Mouse (Mus musculus) neutrophil, adult 83 days (primary cell): ENCODE measurements around the gene Ccdc8. TPM values are rescaled to one million over a fixed set of nuclear protein-coding genes. Genes with fewer than 3 reads are reported as not detected.

Experiments
- total RNA-seq, 2 experiments: library from RNA; stranded (reverse); gene quantifications; one replicate each; pipeline ENCODE4 v1.2.4; 2023

Ccdc8 gene
- total RNA-seq = under 1 TPM; 0.09 to 0.18 TPM

DNA sequence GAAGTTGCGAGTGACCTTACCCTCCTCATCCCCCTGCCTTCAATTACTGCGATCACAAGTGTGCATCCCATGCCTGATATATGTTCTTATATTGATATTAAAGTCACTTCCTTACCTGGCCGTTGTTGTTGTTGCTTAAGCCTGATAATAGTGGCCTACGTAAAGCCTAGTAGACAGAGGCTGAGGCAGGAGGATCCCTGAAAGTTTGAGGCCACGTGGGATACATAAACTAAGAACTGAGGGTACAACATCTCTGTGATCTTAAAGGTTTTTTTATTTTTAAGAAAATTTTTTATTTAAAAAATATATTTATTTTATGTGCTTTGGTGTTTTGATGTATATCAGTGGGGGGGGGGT is at the start of gene Ccdc8:
TSS of gene Ccdc8 (plus strand) at position 258 of the 357 bp plus-strand sequence.

DNA sequence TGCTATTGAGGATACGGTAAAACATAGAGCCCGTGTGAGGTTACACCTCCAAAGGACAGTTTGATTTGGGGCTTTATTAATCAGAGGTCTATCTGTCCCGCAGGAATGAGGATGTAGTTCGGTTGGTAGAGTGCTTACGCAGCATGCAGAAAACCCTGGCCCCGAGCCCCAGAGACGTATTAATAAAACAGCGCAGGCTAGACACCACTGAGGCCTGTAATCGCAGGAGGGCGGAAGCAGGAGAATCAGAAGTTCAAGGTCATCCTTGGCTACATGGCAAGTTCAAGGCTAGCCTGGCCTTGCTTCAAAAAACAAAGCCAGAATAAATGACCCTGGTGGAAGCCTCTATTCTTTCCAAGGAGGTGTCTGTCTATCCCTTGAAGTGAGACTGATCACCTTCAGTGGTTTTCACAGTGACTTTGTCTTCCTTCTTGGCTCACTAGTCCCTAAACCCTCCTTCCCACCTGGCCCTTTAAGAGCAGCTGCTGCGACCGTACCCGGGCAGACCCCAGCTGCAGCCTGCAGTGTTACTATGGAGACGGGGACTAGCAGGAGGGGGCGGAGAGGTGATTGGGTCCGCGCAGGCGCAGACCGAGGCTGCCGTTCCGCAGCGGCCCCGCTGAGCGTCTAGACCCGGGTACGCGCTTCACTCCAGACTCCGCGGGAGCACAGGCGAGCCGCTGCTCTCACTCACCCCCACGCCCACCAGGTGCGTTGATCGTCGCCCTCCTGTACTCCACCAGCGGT is 48.3 kb upstream of the Ccdc8 start, which contains the start of gene Pnmal2:
TSS of gene Pnmal2 (plus strand) at position 622 of the 747 bp plus-strand sequence.

DNA sequence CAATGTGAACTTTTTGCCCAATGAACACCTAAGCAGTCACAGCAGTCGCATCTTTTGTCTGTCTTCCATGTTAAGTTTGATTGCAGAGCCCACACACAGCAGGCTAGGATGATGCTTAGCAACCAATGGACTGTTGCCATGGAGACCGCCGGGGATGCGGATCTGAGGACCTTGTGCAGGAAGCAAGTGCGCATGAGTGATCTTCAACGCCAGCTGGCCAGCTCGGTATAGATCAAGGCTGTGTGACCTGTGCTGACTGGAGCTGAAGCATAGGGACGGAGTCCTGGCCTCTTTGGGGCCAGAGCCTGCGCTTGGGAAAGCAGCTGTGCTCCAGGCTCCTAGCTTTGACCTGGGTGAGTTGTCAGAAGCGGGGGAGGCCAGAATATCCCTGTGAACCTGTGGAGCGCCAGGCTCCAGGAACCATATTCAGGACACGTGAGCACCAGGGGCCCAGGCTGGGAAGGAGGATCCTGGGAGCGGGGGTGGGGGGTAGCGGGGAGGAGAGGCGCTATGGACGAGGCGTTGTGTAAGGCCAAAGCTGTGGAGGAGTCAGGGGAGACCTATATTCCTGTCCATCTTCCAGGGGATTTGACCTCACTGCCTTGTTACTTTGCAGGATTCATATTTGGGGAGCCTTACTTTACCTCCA is 32.8 kb upstream of the Ccdc8 start, which contains the start of gene Pnmal1:
TSS of gene Pnmal1 (plus strand) at position 141 of the 649 bp plus-strand sequence.

DNA sequence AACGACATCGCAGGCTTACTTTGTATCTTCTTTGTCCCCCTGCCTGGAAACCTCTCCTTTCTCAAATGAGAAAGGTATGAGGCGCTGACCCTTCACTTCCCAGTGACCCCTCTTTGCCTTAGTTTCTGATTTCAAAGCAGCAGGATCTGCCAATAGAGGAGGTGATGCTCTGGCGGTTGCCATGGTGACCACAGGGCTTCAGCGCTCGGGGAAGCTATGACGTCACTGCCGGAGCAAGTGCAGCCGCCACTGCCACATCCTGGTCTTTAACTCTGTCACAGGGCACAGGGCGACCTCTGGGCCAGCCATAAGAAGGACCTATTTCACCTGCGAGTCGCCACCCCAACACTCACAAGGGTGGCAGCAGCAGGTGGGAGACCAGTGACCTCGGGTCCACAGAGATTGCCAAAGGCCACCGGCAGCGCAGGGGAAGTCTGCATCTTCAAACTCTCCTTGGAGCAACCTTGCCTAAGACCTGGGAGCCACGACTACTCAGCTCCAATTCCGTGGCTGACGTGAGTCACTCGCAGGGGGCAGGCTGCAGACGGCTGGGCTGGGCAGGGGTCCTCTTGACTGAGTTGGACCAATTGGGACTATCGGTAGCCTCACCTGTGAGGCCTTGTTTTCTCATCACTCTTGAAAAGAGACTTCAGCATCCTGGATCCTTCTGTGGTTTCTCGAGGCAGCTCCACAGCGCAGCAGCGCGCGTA is 9.5 kb upstream of the Ccdc8 start, which contains the start of gene Gm42372:
TSS of gene Gm42372 (plus strand) at position 228 of the 710 bp plus-strand sequence.

DNA sequence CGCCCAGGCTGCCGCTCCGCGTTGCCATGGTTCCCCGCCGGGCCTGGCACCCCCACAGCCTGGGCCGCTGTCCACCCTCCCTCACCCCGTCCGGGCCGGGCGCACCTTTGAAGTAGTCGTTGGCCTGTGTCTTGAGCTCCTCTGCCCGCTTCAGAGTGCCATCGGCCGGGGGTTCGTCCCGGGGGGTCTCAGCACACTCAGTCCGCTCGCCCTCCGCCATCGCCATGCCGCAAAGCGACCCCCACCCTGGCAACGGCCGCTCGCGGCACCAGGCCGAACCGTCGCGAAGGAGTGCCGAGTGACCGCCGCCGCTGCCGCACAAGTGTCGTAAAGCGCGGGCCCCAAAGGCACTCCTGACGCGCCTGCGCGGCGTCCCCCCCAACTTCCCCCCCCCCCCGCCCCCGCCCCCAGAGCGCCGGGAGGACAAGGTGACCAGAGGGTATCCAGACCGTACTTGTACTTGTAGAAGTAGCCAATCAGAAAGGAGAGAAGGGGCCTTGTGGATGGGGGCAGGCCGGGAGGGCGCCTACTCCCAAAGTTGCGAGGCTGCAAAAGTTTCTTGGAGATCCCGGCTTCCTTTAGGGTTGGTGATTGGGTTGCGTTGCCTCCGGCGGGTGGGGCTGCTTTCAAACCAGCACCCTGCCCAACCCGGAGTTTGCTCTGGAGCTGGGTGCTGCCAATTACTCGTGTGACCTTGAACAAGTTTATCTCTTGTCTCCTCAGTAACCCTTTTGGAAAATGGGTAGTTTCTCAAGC is 35.3 kb downstream of the Ccdc8 start, which contains the start of gene Ppp5c:
TSS of gene Ppp5c (minus strand) at position 337 of the 756 bp plus-strand sequence.

Other genes with a start within 250 kb of the Ccdc8 start
- 10 to 100 TPM; 42.6 to 47.9 TPM for gene Slc1a5, start 211.4 kb upstream of the Ccdc8 start, total RNA-seq
- 10 to 100 TPM; 75.2 to 78.0 TPM for gene Strn4, start 176.8 kb upstream of the Ccdc8 start, total RNA-seq
- 10 to 100 TPM; 12.4 to 13.8 TPM for gene Fkrp, start 176.0 kb upstream of the Ccdc8 start, total RNA-seq
- 10 to 100 TPM; 43.2 to 52.6 TPM for gene Prkd2, start 149.8 kb upstream of the Ccdc8 start, total RNA-seq
- under 1 TPM in 1 of 2 experiments, not detected in 1; 0.11 TPM for gene Dact3, start 117.4 kb upstream of the Ccdc8 start, total RNA-seq
- not detected for gene Gng8, start 100.9 kb upstream of the Ccdc8 start, total RNA-seq
- 10 to 100 TPM; 29.6 to 30.3 TPM for gene Ptgir, start 86.2 kb upstream of the Ccdc8 start, total RNA-seq
- gene Calm3, start 68.6 kb upstream of the Ccdc8 start, total RNA-seq = 100 to 1,000 TPM; 224 to 233 TPM
- gene Pnmal2, start 48.0 kb upstream of the Ccdc8 start, total RNA-seq = under 1 TPM in 1 of 2 experiments, not detected in 1; 0.13 TPM
- not detected for gene Pnmal1, start 33.0 kb upstream of the Ccdc8 start, total RNA-seq
- under 1 TPM; 0.07 to 0.11 TPM for gene Gm42372, start 9.6 kb upstream of the Ccdc8 start, total RNA-seq
- 10 to 100 TPM; 37.7 to 42.4 TPM for gene Ppp5c, start 35.2 kb downstream of the Ccdc8 start, total RNA-seq
- 1 to 10 TPM in 1 of 2 experiments, under 1 TPM in 1; 0.42 to 1.3 TPM for gene Hif3a, start 69.7 kb downstream of the Ccdc8 start, total RNA-seq
- under 1 TPM; 0.20 TPM for gene Psg16, start 81.3 kb downstream of the Ccdc8 start, total RNA-seq
- not detected for gene Ceacam3, start 157.6 kb downstream of the Ccdc8 start, total RNA-seq
- gene Psg29, start 210.8 kb downstream of the Ccdc8 start, total RNA-seq = not detected